Mouse (Mus musculus) myocyte (in vitro differentiated cells): ENCODE data around the gene Pfdn4. TPM values are rescaled to one million over a fixed set of nuclear protein-coding genes. Genes with fewer than 3 reads are reported as not detected.

Source experiments
- H3K27me3 ChIP-seq: one replicate; pipeline ENCODE4 v1.6.1; 2011; ENCODE audit not compliant: control insufficient read depth, insufficient read depth, insufficient read length
- H3K36me3 ChIP-seq: one replicate; pipeline ENCODE4 v1.6.1; 2011; ENCODE audit not compliant: control insufficient read depth, insufficient read depth
- H3K4me2 ChIP-seq: one replicate; pipeline ENCODE4 v1.6.1; 2011; ENCODE audit warnings: low read depth, control low read depth
- H3K4me3 ChIP-seq: one replicate; pipeline ENCODE4 v1.5.1; 2011; ENCODE audit warnings: mild to moderate bottlenecking, control low read depth, moderate library complexity
- H3K79me2 ChIP-seq: one replicate; pipeline ENCODE4 v1.6.1; 2011; ENCODE audit not compliant: control insufficient read depth, insufficient read depth
- H3ac ChIP-seq: one replicate; pipeline ENCODE4 v1.6.1; 2011; ENCODE audit not compliant: control insufficient read depth, insufficient read length
- CEBPB ChIP-seq: IDR thresholded peaks from 2 replicates; pipeline ENCODE4 v1.6.1; 2011; ENCODE audit warnings: mild to moderate bottlenecking, moderate library complexity; ENCODE audit not compliant: poor library complexity, insufficient read depth, severe bottlenecking
- E2F4 ChIP-seq: IDR thresholded peaks from one replicate; pipeline ENCODE4 v1.6.1; 2011; ENCODE audit warnings: mild to moderate bottlenecking, control low read depth, moderate library complexity; ENCODE audit not compliant: insufficient read depth
- MAX ChIP-seq: IDR thresholded peaks from one replicate; pipeline ENCODE4 v1.6.1; 2011; ENCODE audit warnings: low read depth, mild to moderate bottlenecking, control low read depth
- MYOD1 ChIP-seq, 3 experiments: IDR thresholded peaks; one replicate each; pipeline ENCODE4 v1.6.1; 2011; ENCODE audit warnings: control low read depth in 2 of 3, low read depth in 2 of 3, mild to moderate bottlenecking in 2 of 3, moderate library complexity in 1 of 3; ENCODE audit not compliant: insufficient read length in 2 of 3, control insufficient read depth in 1 of 3
- MYOG ChIP-seq, 3 experiments: IDR thresholded peaks; one replicate each; pipeline ENCODE4 v1.6.1; 2011; ENCODE audit warnings: control low read depth in 2 of 3, low read depth in 2 of 3, mild to moderate bottlenecking in 2 of 3; ENCODE audit not compliant: insufficient read length in 2 of 3, control insufficient read depth in 1 of 3, insufficient read depth in 1 of 3
- POLR2A ChIP-seq: IDR thresholded peaks from one replicate; pipeline ENCODE4 v1.6.1; 2011; ENCODE audit warnings: low read depth, mild to moderate bottlenecking, control low read depth, moderate library complexity; ENCODE audit not compliant: insufficient read length
- POLR2AphosphoS2 ChIP-seq: IDR thresholded peaks from one replicate; pipeline ENCODE4 v1.6.1; 2011; ENCODE audit warnings: low read depth, control low read depth; ENCODE audit not compliant: insufficient read length
- REST ChIP-seq: IDR thresholded peaks from one replicate; pipeline ENCODE4 v1.6.1; 2011; ENCODE audit warnings: mild to moderate bottlenecking, control low read depth, moderate library complexity; ENCODE audit not compliant: insufficient read depth, insufficient read length
- SRF ChIP-seq: IDR thresholded peaks from one replicate; pipeline ENCODE4 v1.6.1; 2011; ENCODE audit warnings: low read depth; ENCODE audit not compliant: control insufficient read depth, insufficient read length
- TCF12 ChIP-seq: IDR thresholded peaks from one replicate; pipeline ENCODE4 v1.6.1; 2011; ENCODE audit warnings: mild to moderate bottlenecking, control low read depth; ENCODE audit not compliant: poor library complexity, insufficient read depth, severe bottlenecking
- TCF3 ChIP-seq: IDR thresholded peaks from one replicate; pipeline ENCODE4 v1.6.1; 2011; ENCODE audit warnings: low read depth, control low read depth; ENCODE audit not compliant: insufficient read length
- USF1 ChIP-seq: IDR thresholded peaks from one replicate; pipeline ENCODE4 v1.6.1; 2011; ENCODE audit warnings: low read depth, mild to moderate bottlenecking, control low read depth, moderate library complexity
- polyA plus RNA-seq: library from polyadenylated mRNA; unstranded; fragments of >200 nt; fragmentation: generic; extraction: Trizol; gene quantifications from one replicate; pipeline ENCODE4 v1.2.1, GENCODE M21; 2012; ENCODE audit warnings: missing spikeins

The Pfdn4 gene
- polyA plus RNA-seq, 1 experiment: 34.0 TPM

GRCm38 (mm10) chr2:170503343-170503742 lies 7.1 kb downstream of the Pfdn4 start:
- Histone ChIP-seq H3K27me3 (peaks cover 5% of the 10 kb centered on the region), H3K79me2 (no peaks in the 10 kb centered on the region), H3K4me2 (peak overlapping the region; percentile 61), H3K36me3 (no peaks in the 10 kb centered on the region), H3ac (no peak overlapping the region), H3K4me3 (no peak overlapping the region)
- no peak for TF ChIP-seq USF1
- no peak for TF ChIP-seq MAX
- TF ChIP-seq REST: no peak
- TF ChIP-seq CEBPB: 0 out of 2 replicates have a peak, but pooled peaks have one; percentile 24

DNA sequence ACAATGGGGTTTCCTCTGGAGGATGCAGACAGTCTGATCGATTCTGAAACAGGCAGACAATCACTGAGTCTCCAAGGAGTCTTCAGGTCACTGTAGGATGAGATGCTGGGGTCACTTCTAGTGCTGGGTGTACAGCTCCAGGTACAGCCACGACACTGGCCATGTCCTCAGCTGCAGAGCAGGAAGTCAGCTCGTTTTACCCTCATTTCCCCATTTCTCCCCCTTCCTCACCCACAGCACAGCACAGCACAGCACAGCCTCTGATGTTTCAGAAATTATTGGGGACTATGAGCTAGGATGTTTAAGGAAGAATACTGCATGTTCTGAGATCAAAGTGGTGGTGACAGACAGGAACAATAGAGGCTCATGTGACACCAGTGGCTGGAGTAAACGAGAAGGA lies 7.8 kb downstream of the Pfdn4 start:
- Histone ChIP-seq H3K79me2 (no peaks in the 10 kb centered on the region), H3K4me2 (peak overlapping the region; percentile 61), H3ac (no peak overlapping the region), H3K27me3 (peaks cover 5% of the 10 kb centered on the region), H3K4me3 (no peak overlapping the region), H3K36me3 (no peaks in the 10 kb centered on the region)
- TF ChIP-seq POLR2A: no peak
- no peak for TF ChIP-seq MYOD1 (IDR thresholded peaks at IDR 0.05; ENCODE audit: control insufficient read depth in 1 of 3, insufficient read length in 2 of 3, low read depth in 2 of 3)
- no peak for TF ChIP-seq USF1
- TF ChIP-seq MYOG (IDR thresholded peaks at IDR 0.05; ENCODE audit: control insufficient read depth in 1 of 3, insufficient read depth in 1 of 3, insufficient read length in 2 of 3, low read depth in 2 of 3): no peak
- no peak for TF ChIP-seq TCF3

GRCm38 (mm10) chr2:170507734-170508133 lies 11.5 kb downstream of the Pfdn4 start:
- Histone ChIP-seq H3ac (no peak overlapping the region), H3K4me3 (no peak overlapping the region), H3K36me3 (no peaks in the 10 kb centered on the region), H3K27me3 (peaks cover 5% of the 10 kb centered on the region), H3K4me2 (no peak overlapping the region), H3K79me2 (peaks cover 13% of the 10 kb centered on the region)
- no peak for TF ChIP-seq E2F4
- no peak for TF ChIP-seq CEBPB
- no peak for TF ChIP-seq MYOD1 (IDR thresholded peaks at IDR 0.05; ENCODE audit: control insufficient read depth in 1 of 3, insufficient read length in 2 of 3, low read depth in 2 of 3)
- TF ChIP-seq SRF: no peak
- TF ChIP-seq MAX: no peak
- TF ChIP-seq MYOG (IDR thresholded peaks at IDR 0.05; ENCODE audit: control insufficient read depth in 1 of 3, insufficient read depth in 1 of 3, insufficient read length in 2 of 3, low read depth in 2 of 3): no peak
- TF ChIP-seq TCF12: no peak
- no peak for TF ChIP-seq TCF3
- TF ChIP-seq POLR2AphosphoS2: no peak
- no peak for TF ChIP-seq REST
- no peak for TF ChIP-seq POLR2A
- TF ChIP-seq USF1: no peak

GRCm38 (mm10) chr2:170508821-170509220 lies 12.6 kb downstream of the Pfdn4 start:
- Histone ChIP-seq H3K4me3 (no peak overlapping the region), H3K27me3 (peaks cover 5% of the 10 kb centered on the region)

DNA sequence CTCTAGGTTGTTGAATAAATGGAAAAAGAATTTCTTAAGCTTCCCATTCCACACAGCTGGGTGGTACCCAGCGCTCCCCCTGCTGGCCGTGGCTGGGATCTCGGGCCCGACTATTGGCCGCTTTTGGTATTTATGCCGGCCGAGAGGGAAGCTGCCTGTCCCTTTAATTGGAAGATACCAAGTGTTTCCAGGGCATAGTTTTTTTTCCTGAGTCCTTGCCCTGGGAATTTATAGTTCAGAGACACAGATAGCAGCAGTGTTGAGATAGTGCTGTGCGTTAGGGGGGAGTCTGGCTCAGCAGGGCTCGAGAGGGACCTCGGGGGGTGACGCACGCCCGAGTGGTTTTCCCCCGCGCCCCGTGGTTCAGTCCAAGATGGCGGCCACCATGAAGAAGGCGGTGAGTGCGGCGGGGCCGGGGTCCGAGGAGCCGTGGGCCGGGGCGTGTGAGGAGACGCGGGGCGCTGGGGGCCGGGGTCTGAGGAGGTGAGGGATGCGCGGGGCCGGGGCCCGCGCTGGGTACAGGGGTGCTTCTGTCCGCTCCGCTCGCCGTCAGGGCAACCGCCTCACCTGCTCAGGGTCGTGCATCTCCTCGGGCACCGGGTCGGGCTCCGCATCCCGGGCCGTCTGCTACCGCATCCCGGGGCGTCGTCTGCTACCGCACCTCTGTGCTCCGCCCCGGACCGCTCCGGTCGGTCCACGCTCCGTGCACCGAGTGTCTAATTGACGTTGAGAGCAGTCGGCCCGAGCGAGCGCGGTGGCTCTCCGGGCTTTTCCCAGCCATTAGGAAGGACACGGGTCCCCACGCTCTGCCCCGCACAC lies 15.1 kb downstream of the Pfdn4 start:
- Histone ChIP-seq H3K36me3 (no peaks in the 10 kb centered on the region), H3K4me3 (peak overlapping the region; percentile 63), H3K27me3 (no peaks in the 10 kb centered on the region), H3K79me2 (peaks cover 28% of the 10 kb centered on the region), H3ac (peak overlapping the region; percentile 44), H3K4me2 (peak overlapping the region; percentile 96)
- TF ChIP-seq TCF3: no peak
- peak; percentile 69 for TF ChIP-seq POLR2A
- peak in 1 of 3 experiments; percentile 9 for TF ChIP-seq MYOG (IDR thresholded peaks at IDR 0.05; ENCODE audit: control insufficient read depth in 1 of 3, insufficient read depth in 1 of 3, insufficient read length in 2 of 3, low read depth in 2 of 3)

More at GRCm38 (mm10) chr2:170508821-170509220, 12.6 kb downstream of the Pfdn4 start:
- H3K79me2 ChIP-seq: peaks cover 24% of the 10 kb centered on the region
- no peak overlapping the region for H3ac ChIP-seq
- peak overlapping the region; percentile 77 for H3K4me2 ChIP-seq
- TF ChIP-seq POLR2AphosphoS2 (no peak), REST (no peak), MYOG (IDR thresholded peaks at IDR 0.05; ENCODE audit: control insufficient read depth in 1 of 3, insufficient read depth in 1 of 3, insufficient read length in 2 of 3, low read depth in 2 of 3) (no peak), POLR2A (no peak), MYOD1 (IDR thresholded peaks at IDR 0.05; ENCODE audit: control insufficient read depth in 1 of 3, insufficient read length in 2 of 3, low read depth in 2 of 3) (no peak), SRF (no peak), CEBPB (no peak), MAX (no peak), TCF12 (no peak), TCF3 (no peak), E2F4 (no peak), USF1 (no peak)
- no peaks in the 10 kb centered on the region for H3K36me3 ChIP-seq
